Mouse (Mus musculus): Measurements from ENCODE around the gene Isyna1. TPM values are rescaled to one million over a fixed set of nuclear protein-coding genes. Genes with fewer than 3 reads are reported as not detected.
A peak's percentile ranks its signal among the peaks of the same experiment; 100 is the strongest.

Gene Isyna1
- 185 and 195 TPM in 2 replicates for polyA plus RNA-seq (2016; fragmentation: Nextera tagmentation; extraction: Ambion mirVana)

DNA sequence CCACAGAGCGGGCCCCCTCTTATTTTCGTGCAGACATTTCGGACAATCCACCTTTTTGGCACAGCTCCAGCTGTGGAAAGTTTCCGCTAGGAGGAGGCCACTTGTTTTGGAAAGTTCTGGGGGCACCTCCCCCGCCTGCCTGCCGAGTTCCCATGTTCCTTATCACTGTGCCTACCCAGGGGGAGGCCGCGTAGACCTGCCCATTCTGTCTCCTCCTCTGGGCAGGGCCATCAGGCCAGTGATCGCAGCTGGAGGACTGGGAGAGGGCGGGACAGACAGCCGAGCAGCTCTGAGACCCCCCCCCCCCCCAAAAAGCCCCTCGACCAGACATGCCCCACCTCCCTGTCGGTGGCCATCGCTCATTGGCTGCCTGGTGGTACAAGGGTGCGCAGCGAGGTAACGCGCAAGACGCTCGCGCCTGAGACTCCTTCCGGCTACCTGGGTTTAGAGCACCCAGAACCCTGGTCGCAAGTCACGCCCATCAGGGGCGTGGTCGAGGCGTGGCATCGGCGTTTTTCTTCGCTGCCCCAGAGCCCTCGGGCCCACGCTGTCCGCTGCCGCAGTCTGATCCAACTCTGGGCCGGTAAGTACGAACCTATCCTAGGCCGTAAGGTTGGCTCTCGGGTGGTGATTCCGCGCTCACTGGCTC is at the start of gene Isyna1:
TSS of gene Isyna1 (plus strand) at position 413 of the 649 bp plus-strand sequence.
- peak; percentile 87 for ATAC-seq (ENCODE audit: insufficient number of reproducible peaks, insufficient read depth, low FRiP score, low TSS enrichment)
- Histone ChIP-seq H3K4me3 (peak within 1 kb of the TSS; percentile 68), H3K36me3 (peaks cover 40% of the 10 kb centered on the region), H3K27me3 (no peaks in the 10 kb centered on the region), H3K9me3 (no peaks in the 10 kb centered on the region), H3K27ac (peak within 1 kb of the TSS; percentile 88), H3K9ac (peak within 1 kb of the TSS; percentile 68), H3K4me2 (replicated peaks) (peak within 1 kb of the TSS; percentile 91), H3K4me1 (peaks cover 47% of the 10 kb centered on the region)
- WGBS, result under 1% methylated on average over 40 of the region's 40 CpGs

DNA sequence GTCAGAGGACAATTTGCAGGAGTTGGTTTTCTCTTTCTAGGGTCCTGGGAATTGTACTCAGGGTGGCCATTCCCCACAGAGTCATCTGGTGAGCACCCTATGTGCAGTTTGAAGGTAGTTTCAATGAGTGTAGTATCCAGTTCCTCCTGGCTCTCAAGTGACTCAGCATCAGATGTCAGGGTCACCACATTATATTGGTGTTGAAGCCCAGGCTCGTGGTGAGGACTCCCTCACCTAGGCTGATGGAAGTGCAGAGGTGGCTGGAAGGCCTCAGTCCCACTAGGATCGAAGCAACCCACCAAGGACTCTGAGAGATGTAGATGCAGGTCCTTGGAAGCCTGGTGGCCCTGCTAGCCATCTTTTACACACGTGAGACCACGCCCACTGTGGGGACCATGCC is 47.8 kb upstream of the Isyna1 start:
- Histone ChIP-seq H3K36me3 (0 out of 2 replicates have a peak, but pooled peaks cover 3% of the 10 kb centered on the region), H3K4me1 (peaks cover 5% of the 10 kb centered on the region; the same call in 1 of the 2 replicates), H3K27ac (no peak overlapping the region), H3K4me2 (replicated peaks) (no peak overlapping the region), H3K27me3 (no peaks in the 10 kb centered on the region), H3K4me3 (no peak overlapping the region), H3K9me3 (no peaks in the 10 kb centered on the region), H3K9ac (no peak overlapping the region)
- no peak for ATAC-seq (ENCODE audit: insufficient number of reproducible peaks, insufficient read depth, low FRiP score, low TSS enrichment)
- 82% methylated on average over 4 of the region's 4 CpGs for WGBS

DNA sequence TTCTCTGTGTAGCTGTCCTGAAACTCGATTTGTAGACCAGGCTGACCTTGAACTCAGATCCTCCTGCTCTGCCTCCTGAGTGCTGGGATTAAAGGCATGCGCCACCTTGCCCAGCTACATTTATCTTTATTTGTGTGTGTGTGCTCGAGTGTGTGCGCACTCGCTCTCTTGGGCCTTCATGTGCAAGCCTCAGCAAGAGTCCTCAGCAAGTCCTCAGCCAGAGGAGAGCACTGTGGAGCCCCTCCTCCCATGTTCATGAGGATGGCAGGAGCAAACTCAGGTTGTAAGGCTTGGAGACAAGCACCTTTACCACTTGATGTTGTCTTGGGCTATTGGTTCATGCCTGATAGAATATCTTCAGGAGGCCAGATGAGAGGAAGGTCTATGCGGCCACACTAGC is 46.4 kb upstream of the Isyna1 start:
- Histone ChIP-seq H3K9me3 (no peaks in the 10 kb centered on the region), H3K4me2 (replicated peaks) (no peak overlapping the region), H3K4me1 (no peaks in the 10 kb centered on the region), H3K9ac (no peak overlapping the region), H3K36me3 (0 out of 2 replicates have a peak, but pooled peaks cover 3% of the 10 kb centered on the region), H3K27ac (no peak overlapping the region), H3K27me3 (no peaks in the 10 kb centered on the region), H3K4me3 (no peak overlapping the region)
- 88% methylated on average over 6 of the region's 6 CpGs for WGBS
- ATAC-seq (ENCODE audit: insufficient number of reproducible peaks, insufficient read depth, low FRiP score, low TSS enrichment), result no peak

DNA sequence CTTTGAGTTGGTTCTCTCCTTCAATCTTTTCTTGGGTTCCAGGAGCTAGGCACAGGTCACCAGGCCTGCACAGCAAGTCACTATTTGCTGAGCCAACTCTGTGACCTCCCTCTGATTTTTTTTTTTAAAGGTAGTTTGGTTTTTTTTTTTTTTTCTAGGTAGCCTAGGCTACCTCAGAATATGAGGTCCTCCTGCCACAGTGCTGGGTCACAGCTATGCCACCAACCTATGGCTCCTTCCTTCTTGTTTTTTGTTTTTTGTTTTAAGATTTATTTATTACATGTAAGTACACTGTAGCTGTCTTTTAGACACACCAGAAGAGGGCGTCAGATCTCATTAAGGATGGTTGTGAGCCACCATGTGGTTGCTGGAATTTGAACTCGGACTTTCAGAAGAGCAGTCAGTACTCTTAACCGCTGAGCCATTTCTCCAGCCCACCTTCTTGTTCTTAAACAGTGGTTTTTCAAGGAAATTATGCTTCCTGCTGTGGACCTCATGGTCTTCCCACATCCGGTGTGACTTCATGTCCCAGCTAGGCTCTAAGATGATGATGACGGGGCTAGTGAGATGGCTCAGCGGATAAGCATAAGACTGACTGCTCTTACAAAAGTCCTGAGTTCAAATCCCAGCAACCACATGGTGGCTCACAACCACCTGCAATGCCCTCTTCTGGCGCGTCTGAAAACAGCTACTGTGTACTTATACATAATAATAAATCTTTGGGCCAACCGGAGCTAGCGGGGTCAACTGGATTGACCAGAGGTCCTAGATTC is 44.6 kb upstream of the Isyna1 start:
- no peaks in the 10 kb centered on the region for H3K9me3 ChIP-seq
- no peak overlapping the region for H3K9ac ChIP-seq
- H3K4me1 ChIP-seq, result no peaks in the 10 kb centered on the region
- H3K4me2 ChIP-seq (replicated peaks), result no peak overlapping the region
- H3K27me3 ChIP-seq, result no peaks in the 10 kb centered on the region
- no peak for ATAC-seq (ENCODE audit: insufficient number of reproducible peaks, insufficient read depth, low FRiP score, low TSS enrichment)
- no peak overlapping the region for H3K4me3 ChIP-seq
- no peak overlapping the region for H3K27ac ChIP-seq
- H3K36me3 ChIP-seq, result 0 out of 2 replicates have a peak, but pooled peaks cover 3% of the 10 kb centered on the region
- WGBS, result 95% methylated on average over 10 of the region's 10 CpGs

DNA sequence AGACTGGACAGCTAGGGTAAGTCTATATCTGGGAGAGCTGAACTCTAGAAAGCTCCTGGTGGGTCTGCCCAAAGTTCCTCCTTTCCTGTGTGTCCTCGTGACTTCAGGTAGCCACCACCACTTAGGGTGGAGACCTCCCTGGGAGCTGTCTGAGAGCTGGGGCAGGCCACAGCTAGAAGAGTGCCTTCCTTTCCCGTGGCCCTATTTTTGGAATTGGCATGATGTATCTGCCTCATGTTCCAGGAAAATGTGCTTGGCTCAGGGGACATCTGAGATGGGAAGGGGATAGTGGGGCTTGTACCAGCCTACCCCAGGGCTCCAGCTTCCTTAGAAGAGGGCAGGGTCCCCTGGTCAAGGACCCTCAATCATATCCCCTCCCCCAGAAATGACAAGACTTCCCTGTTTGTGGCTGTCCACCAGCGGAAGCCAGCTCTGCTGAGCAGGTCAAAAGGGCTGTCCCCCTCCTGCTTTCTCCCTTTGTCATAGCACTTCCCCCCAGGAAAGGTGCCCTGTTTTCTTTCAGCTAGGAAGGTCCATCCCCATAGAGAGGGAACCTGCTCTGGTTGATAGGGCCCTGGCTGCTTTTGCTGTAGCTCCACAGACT is 42.5 kb upstream of the Isyna1 start:
- no peak overlapping the region for H3K9ac ChIP-seq
- WGBS, result 67% methylated on average over 3 of the region's 3 CpGs

DNA sequence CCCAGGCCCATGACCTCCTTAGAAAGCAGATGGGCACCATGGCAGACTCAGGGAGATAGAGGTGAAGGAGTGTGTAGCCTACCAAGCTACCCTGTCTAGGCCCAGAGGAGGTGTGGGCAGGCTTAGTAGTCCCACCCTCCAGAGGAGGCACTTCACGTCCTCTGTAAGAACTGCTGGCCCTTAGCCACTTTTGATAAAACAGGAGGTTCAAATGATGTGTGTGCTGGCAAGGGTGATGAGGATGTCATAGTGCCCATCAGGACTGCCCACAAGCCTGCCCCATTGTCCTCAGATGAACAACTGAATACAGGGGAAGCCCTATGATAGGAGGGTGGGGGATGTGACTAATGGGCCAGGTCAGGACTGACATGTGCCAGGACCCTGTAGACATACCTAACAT is 41.3 kb upstream of the Isyna1 start:
- no peak for ATAC-seq (ENCODE audit: insufficient number of reproducible peaks, insufficient read depth, low FRiP score, low TSS enrichment)
- 83% methylated on average over 1 of the region's 1 CpGs for WGBS
- Histone ChIP-seq H3K4me2 (replicated peaks) (no peak overlapping the region), H3K9me3 (no peaks in the 10 kb centered on the region), H3K4me3 (no peak overlapping the region), H3K27me3 (no peaks in the 10 kb centered on the region), H3K4me1 (no peaks in the 10 kb centered on the region), H3K27ac (no peak overlapping the region), H3K9ac (no peak overlapping the region), H3K36me3 (peaks cover 3% of the 10 kb centered on the region; the same call in 1 of the 2 replicates)

More for the DNA sequence above, 42.5 kb upstream of the Isyna1 start:
- no peak overlapping the region for H3K4me3 ChIP-seq
- no peak for ATAC-seq (ENCODE audit: insufficient number of reproducible peaks, insufficient read depth, low FRiP score, low TSS enrichment)
- peaks cover 3% of the 10 kb centered on the region; the same call in 1 of the 2 replicates for H3K36me3 ChIP-seq
- no peaks in the 10 kb centered on the region for H3K4me1 ChIP-seq
- H3K4me2 ChIP-seq (replicated peaks), result no peak overlapping the region
- no peaks in the 10 kb centered on the region for H3K27me3 ChIP-seq
- H3K27ac ChIP-seq, result no peak overlapping the region
- no peaks in the 10 kb centered on the region for H3K9me3 ChIP-seq

DNA sequence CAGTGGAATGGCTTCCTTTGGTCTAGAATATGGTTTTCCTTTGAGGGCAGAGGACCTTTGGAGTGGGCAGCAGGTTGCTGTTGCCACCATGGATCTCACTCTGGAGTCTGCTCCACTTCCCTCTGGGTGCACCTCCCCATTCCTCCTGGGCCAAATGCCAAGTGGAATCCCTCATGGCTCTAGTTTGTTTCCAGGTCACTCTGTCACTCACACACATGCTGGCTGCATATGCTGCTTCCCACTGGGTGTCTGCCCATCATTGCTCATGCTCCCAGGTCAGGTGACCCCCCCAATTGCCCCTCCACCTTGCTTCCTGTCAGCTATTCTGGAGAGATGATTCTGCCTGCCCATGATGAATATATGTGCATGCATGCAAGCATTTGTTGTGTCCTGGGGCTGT is 40.4 kb upstream of the Isyna1 start:
- no peak for ATAC-seq (ENCODE audit: insufficient number of reproducible peaks, insufficient read depth, low FRiP score, low TSS enrichment)
- Histone ChIP-seq H3K27ac (no peak overlapping the region), H3K27me3 (no peaks in the 10 kb centered on the region), H3K4me3 (no peak overlapping the region), H3K9ac (no peak overlapping the region), H3K4me2 (replicated peaks) (no peak overlapping the region), H3K36me3 (peaks cover 3% of the 10 kb centered on the region; the same call in 1 of the 2 replicates), H3K4me1 (no peaks in the 10 kb centered on the region), H3K9me3 (no peaks in the 10 kb centered on the region)

DNA sequence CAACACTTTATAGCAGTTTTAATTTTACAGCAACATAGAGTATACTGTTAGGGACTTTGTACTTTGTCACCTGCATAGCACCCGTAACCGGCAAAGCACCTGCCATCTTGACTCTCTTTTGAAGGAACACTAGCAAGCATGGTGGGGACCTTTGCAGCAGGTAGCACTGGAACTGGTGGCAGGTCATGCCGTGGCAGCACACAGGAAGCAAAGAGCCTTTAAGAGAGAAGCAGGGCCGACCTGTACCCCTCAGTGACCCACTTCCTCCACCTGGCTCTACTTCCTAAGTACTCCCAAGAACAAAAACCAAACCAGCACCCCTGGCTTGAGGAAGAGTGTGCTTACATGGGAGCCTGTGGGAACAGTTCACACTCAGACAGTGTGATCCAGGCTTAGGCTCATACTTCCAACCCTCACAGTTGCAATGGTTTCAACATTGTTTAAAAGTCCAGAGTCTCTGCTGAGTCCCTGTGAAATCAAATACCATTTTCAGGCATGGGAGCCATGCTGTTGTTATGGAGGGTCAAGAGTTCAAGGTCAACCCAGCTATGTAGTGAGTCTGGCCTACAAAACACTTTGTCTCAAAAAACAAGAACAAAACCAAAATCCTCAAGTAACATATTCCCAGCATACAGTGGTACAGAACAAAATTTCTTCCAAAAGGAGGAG is 39.0 kb upstream of the Isyna1 start:
- H3K4me2 ChIP-seq (replicated peaks), result no peak overlapping the region
- no peaks in the 10 kb centered on the region for H3K9me3 ChIP-seq
- ATAC-seq (ENCODE audit: insufficient number of reproducible peaks, insufficient read depth, low FRiP score, low TSS enrichment), result no peak
- no peak overlapping the region for H3K4me3 ChIP-seq
- H3K36me3 ChIP-seq, result no peaks in the 10 kb centered on the region; the same call in 1 of the 2 replicates
- 91% methylated on average over 4 of the region's 4 CpGs for WGBS
- no peak overlapping the region for H3K27ac ChIP-seq
- no peaks in the 10 kb centered on the region for H3K4me1 ChIP-seq
- no peaks in the 10 kb centered on the region for H3K27me3 ChIP-seq
- H3K9ac ChIP-seq, result no peak overlapping the region

DNA sequence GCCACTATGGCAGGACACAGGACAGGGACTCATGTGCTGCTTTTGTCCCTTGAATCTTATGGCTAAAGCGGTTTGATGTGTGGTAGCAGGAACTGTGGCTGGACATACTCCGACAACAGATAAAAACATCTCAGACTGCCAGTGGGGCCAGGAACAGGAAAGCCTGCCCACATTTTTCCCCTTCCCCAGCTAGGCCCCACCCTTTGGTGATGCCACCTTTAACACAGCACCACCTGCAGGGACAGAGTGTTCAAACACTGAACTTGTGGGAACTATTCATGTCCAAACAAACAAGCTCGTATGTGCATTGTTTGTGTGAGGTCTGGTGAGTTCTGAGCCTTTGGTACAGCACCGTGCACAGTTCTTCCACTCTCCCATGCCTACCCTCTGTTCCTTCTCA is 35.8 kb upstream of the Isyna1 start:
- Histone ChIP-seq H3K27ac (no peak overlapping the region), H3K9ac (no peak overlapping the region)
- WGBS, result 79% methylated on average over 4 of the region's 4 CpGs

DNA sequence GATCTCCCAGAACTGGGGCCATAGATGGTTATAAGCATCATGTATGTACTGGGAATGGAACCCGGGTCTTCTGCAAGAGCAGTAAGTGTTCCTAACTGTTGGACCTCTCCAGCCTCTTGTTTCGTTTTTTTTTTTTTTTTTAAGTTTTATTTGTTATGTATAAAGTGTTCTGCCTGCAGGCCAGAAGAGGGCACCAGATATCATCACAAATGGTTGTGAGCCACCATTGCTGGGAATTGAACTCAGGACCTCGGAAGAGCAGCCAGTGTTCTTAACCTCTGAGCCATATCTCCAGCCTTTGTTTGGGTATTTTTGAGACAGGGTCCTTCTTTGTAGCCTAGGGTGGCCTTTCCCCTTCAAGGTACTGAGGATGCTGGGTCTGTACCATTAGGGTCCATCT is 35.2 kb upstream of the Isyna1 start:
- Histone ChIP-seq H3K36me3 (no peaks in the 10 kb centered on the region; the same call in 1 of the 2 replicates), H3K4me2 (replicated peaks) (no peak overlapping the region), H3K9me3 (no peaks in the 10 kb centered on the region), H3K27me3 (no peaks in the 10 kb centered on the region), H3K4me1 (no peaks in the 10 kb centered on the region), H3K27ac (no peak overlapping the region), H3K9ac (no peak overlapping the region), H3K4me3 (no peak overlapping the region)
- ATAC-seq (ENCODE audit: insufficient number of reproducible peaks, insufficient read depth, low FRiP score, low TSS enrichment), result no peak
- WGBS, result 71% methylated on average over 3 of the region's 3 CpGs

More for the DNA sequence above, 35.8 kb upstream of the Isyna1 start:
- no peak for ATAC-seq (ENCODE audit: insufficient number of reproducible peaks, insufficient read depth, low FRiP score, low TSS enrichment)
- H3K4me3 ChIP-seq, result no peak overlapping the region
- H3K4me2 ChIP-seq (replicated peaks), result no peak overlapping the region
- no peaks in the 10 kb centered on the region; the same call in 1 of the 2 replicates for H3K36me3 ChIP-seq
- H3K9me3 ChIP-seq, result no peaks in the 10 kb centered on the region
- H3K4me1 ChIP-seq, result no peaks in the 10 kb centered on the region
- H3K27me3 ChIP-seq, result no peaks in the 10 kb centered on the region

DNA sequence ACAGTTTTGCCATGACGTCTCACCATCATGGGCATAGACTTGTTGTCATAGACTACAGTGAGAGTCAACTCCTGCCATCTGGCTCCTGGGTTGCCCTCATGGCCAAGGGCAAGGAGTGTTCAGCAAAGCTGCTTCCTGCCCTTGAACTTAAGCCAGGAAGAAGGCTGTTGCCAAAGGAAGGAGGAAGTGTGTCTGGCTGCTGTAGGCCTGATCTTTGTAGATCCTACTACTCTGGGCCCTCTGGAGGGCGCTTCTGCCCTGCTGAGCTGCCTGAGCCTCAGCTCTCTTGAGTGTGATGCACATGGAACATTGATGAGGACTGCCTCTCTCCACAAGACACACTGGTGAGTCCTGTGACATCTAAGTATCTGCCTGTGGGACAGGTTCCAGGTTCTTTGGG is 34.1 kb upstream of the Isyna1 start:
- WGBS, result 94% methylated on average over 2 of the region's 2 CpGs
- Histone ChIP-seq H3K36me3 (no peaks in the 10 kb centered on the region), H3K4me1 (no peaks in the 10 kb centered on the region), H3K9me3 (no peaks in the 10 kb centered on the region), H3K27ac (no peak overlapping the region), H3K4me2 (replicated peaks) (no peak overlapping the region), H3K27me3 (no peaks in the 10 kb centered on the region), H3K4me3 (no peak overlapping the region), H3K9ac (no peak overlapping the region)
- ATAC-seq (ENCODE audit: insufficient number of reproducible peaks, insufficient read depth, low FRiP score, low TSS enrichment), result no peak

Measured in embryonic facial prominence, embryonic 12.5 days (tissue).